Mouse (Mus musculus): ENCODE measurements around the gene Cyp2t4.

Gene Cyp2t4

DNA sequence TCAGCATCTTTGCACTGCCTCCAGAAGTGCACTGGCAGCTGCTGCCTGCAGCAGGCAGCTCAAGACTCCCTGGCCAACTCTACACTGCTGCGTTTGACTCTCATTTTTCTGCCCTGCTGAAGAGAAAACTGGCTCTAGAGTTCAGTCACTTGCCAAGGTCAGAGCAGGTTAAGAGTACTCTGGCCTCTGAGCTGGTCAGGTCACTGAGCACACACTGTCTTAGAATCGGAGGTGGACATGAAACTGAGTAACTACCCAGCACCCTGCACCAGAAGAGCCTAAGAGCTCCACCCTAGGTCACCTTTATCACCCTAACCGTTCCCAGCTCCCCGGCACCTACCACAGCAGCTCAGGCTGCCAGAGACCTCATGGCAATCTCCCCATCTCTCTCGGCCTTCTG is 32.5 kb downstream of the Cyp2t4 start:
- no peak for DNase-seq

DNA sequence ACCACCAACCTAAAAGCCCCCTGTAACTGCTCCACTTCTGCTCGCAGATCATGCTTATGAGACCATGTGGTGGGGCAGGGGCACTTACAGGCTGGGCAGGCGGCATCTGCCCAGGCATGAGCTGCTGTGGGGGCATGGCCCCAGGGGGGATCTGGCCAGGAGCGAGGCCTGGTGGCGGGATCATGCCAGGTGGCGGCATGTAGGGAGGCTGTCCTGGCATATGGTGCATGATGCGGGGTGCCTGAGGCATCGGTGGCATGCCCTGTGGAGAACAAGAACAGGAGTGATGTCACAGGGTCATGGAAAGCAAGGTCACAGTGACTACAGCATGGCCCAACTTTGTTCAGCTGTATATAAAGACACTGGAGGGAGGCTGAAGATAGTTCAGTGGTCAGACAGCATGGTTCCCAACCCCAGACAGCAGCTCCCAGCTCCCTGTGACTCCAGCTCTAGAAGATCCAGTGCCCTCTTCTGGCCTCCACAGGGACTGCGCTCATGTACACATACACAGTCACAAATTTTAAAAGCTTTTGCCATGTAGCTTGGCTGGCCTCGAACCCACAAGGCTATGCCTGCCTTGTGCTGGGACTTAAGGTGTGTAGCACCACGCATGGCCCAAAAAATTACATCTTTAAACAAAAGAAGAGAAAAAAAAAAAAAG is 35.9 kb downstream of the Cyp2t4 start:
- DNase-seq, result no peak

DNA sequence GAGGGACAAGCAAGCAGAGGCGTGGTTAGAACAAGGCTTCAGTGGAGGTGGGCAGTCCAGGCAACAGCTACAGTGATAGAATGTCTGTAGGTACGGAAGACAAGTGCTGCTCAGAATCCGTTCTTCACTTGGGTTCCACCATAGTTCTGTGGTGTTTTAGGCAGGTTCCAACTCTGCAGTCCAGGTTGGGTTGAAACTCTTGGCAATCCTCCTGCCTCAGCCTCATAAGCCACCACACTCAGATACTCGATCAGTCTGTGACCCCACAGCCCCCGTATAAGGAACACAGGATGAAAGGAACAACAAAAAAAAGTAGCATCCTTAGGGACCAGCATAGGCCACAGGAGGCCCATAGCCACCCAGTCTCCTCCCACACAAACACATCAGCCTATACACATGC is 38.9 kb downstream of the Cyp2t4 start:
- no peak for DNase-seq

DNA sequence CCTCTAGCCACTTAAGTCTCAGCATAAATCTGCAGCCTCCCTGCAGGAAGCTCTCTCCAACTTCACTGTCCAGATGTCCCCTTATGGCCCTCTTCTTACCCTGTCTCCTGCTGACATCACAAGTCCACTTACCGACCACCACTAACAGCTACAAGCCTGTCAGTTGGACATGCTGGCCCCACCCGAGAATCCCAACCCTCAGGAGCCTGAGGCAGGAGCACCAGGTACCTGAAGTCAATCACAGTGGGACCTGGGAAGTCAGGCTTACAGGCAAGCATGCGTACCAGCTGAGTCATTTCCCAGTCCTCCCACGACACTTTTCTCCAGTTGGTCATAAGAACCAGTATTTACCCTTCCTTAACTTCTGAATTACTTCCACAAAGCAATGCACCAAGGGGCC is 40.2 kb downstream of the Cyp2t4 start:
- DNase-seq, result no peak

GRCm38 (mm10) chr7:27195681-27196611 is 42.4 kb downstream of the Cyp2t4 start, which contains the start of the genes BC024978 and Snrpa:
TSS of gene BC024978 (plus strand) at chr7:27195781.
TSS of gene Snrpa (minus strand) at chr7:27196271.
- DNase-seq, result peak; percentile 95

- no peak for DNase-seq
Observed at GRCm38 (mm10) chr7:27197136-27197535, 43.6 kb downstream of the Cyp2t4 start.

DNA sequence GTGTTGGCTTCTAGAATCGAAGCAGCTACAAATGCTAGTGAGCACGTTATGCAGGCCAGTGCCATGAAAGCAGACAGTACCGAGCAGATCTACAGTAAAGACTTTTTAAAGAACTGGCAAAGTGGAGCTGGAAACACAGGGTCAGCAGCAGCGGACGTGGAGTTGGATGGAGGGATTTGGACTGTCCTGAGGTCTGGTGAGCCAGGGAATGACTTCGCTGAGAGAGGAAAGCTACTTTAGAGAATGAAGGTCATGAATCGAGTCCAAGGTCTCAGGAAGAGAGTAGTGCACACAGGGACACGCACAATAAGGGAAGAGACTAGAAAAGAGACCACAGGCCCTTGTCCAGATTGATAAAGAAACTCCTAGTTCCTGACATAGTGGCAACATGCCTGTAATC is 44.1 kb downstream of the Cyp2t4 start:
- no peak for DNase-seq

DNA sequence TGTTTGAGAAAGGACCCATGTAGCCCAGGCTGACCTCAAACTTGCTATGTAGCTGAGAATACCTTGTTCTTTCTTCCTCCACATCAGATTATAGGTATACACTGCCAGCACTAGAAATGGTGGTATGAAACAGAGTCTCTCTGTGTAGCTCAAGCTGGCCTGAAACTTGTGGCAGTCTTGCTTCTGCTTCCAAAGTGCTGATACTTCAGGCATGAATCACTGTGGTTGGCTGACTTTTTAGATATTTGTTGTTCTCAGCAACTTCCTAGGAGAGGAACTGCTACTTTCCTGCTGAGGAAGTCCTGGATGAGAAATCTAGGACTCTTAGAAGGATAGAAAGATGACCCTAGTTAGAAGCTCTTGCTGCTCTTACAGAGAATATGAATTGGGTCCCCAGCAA is 44.8 kb downstream of the Cyp2t4 start:
- no peak for DNase-seq

DNA sequence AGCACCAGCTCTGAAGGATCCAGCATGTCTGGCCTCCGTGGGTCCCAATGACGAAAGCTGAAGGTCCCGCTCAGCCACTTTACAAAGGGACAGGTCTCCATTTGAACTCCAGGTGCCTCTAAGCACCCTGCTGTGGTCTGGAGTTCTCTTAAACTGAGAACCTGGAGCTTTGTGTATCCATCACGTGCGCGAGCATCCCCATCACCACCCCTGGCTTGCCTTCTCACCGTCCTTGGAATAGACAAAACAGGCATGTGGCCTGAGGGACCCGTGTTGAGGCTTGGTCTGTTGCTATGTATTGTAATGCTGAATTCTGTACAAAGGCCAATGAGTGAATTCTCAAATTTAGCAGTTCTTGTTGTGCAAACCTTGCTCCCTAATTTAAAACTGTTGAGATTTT is 45.3 kb downstream of the Cyp2t4 start:
- DNase-seq, result no peak

GRCm38 (mm10) chr7:27203730-27204449 is 50.4 kb downstream of the Cyp2t4 start:
- DNase-seq, result no peak

All from right cerebral cortex, postnatal 25 days (tissue).